Mouse (Mus musculus) E14TG2a.4 (cell line): ENCODE data around the gene Gdf3.

Experiments used
- H3K27me3 ChIP-seq: 2 replicates; pipeline ENCODE4 v1.6.1; 2014; ENCODE audit warnings: low read length, control low read depth; ENCODE audit not compliant: insufficient read depth
- H3K36me3 ChIP-seq: 2 replicates; pipeline ENCODE4 v1.6.1; 2014; ENCODE audit warnings: low read length, control low read depth; ENCODE audit not compliant: insufficient read depth
- H3K4me1 ChIP-seq: replicated peaks from 2 replicates; pipeline ENCODE4 v1.6.1; 2014; ENCODE audit warnings: low read depth, low read length, control low read depth
- H3K4me3 ChIP-seq: replicated peaks from 2 replicates; pipeline ENCODE4 v1.5.1; 2014; ENCODE audit warnings: mild to moderate bottlenecking, low read length
- H3K9me3 ChIP-seq: 2 replicates; pipeline ENCODE4 v1.6.1; 2014; ENCODE audit warnings: low read length, control low read depth
- CTCF ChIP-seq: conservative IDR thresholded peaks from 2 replicates; pipeline ENCODE4 v1.5.1; 2014; ENCODE audit warnings: low read length
- NANOG ChIP-seq: IDR thresholded peaks from 2 replicates; pipeline ENCODE4 v1.6.1; 2014; ENCODE audit warnings: borderline replicate concordance, low read length, mixed read lengths
- POU5F1 ChIP-seq: IDR thresholded peaks from 2 replicates; pipeline ENCODE4 v1.6.1; 2014; ENCODE audit warnings: low read length, borderline replicate concordance

Gene Gdf3

DNA sequence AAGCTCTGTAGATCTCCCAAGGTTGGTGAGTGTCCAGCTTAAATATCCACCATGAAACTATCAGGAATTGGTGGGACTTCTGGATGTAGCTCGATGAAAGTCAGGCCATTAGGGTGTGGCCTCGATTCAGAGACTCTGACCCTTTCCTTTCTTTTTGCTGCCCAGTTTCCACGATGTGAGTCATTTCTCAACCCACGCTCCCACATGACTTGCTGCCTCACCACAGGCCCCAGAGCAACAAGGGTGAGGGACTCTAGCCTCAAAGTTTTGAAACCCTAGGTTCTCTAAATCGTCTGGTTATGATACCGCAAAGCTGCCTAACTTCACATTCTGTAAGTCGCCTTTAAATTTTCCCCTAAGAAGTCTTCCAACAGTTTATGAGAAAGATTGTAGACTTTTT is 25.4 kb upstream of the Gdf3 start:
- TF ChIP-seq CTCF (no peak), NANOG (no peak), POU5F1 (no peak)
- Histone ChIP-seq H3K4me3 (no peak overlapping the region), H3K27me3 (no peaks in the 10 kb centered on the region), H3K4me1 (peaks cover 27% of the 10 kb centered on the region), H3K9me3 (peaks cover 2% of the 10 kb centered on the region; the same call in 1 of the 2 replicates), H3K36me3 (no peaks in the 10 kb centered on the region)

DNA sequence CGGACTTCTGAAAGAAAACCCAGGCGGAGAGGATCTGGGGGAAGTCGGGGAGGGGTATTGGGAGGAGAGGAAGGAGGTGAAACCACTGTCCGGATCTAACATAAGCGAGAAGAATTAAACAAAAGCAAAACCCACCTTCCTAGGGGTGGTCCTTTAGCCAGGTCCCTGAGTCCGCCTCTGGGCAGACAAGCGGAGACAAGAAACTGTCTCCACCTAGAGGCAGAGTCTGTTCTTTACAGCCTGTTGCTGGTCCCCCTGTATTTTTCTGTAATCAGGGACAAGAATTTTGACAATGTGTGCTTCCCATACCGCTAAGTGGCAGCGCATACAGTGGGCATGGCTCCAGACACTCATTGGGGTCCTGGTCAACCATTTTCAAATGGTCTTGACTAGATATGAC is 23.5 kb upstream of the Gdf3 start:
- Histone ChIP-seq H3K4me1 (peaks cover 32% of the 10 kb centered on the region), H3K9me3 (no peaks in the 10 kb centered on the region), H3K27me3 (peaks cover 5% of the 10 kb centered on the region; the same call in 1 of the 2 replicates), H3K4me3 (peak overlapping the region; percentile 61), H3K36me3 (no peaks in the 10 kb centered on the region)
- TF ChIP-seq NANOG: no peak
- no peak for TF ChIP-seq POU5F1
- TF ChIP-seq CTCF: peak; percentile 62

DNA sequence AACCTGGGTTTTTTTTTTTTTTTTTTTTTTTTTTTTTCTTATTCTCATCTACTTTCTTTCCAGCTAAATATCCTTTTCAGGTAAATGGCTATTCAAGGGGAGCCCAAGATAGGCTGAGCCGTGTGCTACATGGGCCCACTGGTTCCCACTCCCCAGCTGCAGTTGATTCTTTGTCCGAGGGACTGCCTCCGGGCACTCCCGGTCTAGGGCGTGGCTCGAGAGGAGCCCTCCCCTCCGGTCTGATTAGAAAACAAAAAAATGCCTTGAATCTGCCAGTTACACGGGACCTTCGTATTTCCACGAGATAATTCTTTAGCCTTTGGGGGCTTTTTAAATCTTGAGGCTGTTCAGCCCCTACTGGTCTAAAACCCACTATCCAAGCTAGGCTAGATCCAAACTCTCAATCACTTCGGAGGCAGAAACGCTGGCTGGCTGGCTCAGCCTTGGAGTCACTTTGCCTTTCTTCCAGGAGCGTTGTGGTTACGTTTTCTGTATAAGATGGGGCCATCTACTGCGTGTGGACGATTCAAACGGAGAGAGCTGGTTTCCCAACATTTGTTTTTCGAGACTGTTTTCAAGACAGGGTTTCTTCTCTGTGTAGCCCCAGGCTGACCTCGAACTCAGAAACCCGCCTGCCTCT is 17.7 kb upstream of the Gdf3 start:
- peaks cover 31% of the 10 kb centered on the region for H3K9me3 ChIP-seq
- H3K36me3 ChIP-seq: no peaks in the 10 kb centered on the region
- H3K4me1 ChIP-seq: peaks cover 45% of the 10 kb centered on the region
- no peak for TF ChIP-seq NANOG
- no peak for TF ChIP-seq POU5F1
- TF ChIP-seq CTCF: no peak
- peak overlapping the region; percentile 60 for H3K4me3 ChIP-seq
- H3K27me3 ChIP-seq: peaks cover 6% of the 10 kb centered on the region

DNA sequence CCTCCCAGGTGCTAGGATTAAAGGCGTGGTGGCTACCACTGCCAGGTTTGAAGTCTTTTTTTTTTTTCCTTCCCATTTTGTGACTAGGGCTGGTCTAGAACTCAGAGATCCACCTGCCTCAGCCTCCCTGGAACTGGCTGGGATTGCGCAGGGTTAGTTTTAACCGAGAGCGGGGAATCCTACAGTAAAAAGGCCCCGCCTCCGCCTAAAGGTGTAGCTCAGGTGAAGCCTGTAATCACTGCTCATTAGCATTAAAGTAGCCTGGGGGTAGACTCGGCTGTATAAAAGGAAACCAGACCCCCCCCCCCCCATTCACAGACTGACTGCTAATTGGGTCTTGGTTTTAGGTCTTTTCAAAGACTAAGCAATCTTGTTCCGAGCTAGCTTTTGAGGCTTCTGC is 16.2 kb upstream of the Gdf3 start, which contains the start of gene Dppa3:
TSS of gene Dppa3 (plus strand) at position 301 of the 400 bp plus-strand sequence.
- Histone ChIP-seq H3K27me3 (peaks cover 14% of the 10 kb centered on the region), H3K4me3 (peak within 1 kb of the TSS; percentile 60), H3K36me3 (no peaks in the 10 kb centered on the region), H3K4me1 (peaks cover 56% of the 10 kb centered on the region), H3K9me3 (peaks cover 31% of the 10 kb centered on the region)
- no peak for TF ChIP-seq NANOG
- TF ChIP-seq POU5F1: no peak
- no peak for TF ChIP-seq CTCF

DNA sequence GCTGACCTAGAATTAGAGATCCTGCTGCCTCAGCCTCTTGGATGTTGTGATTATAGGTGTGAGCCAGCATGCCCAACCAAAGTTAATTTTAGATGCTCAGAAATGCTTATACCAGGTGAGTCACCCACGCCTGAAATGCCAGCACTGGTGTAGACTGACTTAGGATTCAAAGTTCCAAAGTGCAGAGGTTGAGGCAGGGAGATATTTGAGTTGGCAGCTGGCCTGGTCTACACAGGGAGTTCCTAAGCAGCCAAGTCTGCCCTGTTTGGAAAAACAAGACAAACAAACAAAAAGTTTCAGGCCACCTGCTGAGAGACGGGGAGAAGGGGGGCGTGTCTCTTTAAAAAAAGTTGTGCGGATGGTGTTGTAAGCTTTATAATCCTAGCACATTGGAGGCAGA is 15.3 kb upstream of the Gdf3 start:
- Histone ChIP-seq H3K36me3 (no peaks in the 10 kb centered on the region), H3K4me1 (peaks cover 65% of the 10 kb centered on the region)
- no peak for TF ChIP-seq NANOG
- TF ChIP-seq POU5F1: no peak
- no peak for TF ChIP-seq CTCF

DNA sequence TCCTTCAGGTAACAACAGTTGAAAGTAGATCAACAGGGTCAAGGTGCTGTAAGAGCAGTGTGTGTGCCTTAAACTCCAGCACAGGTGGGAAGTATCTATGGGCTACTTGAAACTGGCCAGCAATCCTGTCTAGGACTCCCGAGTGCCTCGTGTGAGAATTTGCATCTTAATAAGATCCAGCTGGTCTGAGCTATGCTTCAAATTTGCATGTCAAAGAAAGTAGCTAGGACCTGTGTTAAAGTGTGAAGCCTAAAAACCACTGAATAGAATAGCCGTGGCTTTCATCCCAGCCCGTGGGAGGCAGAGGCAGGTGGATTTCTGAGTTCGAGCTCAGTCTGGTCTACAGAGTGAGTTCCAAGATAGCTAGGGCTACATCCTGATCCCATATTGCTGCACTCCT is 14.6 kb upstream of the Gdf3 start:
- H3K4me3 ChIP-seq: no peak overlapping the region
- peaks cover 31% of the 10 kb centered on the region for H3K9me3 ChIP-seq
- H3K36me3 ChIP-seq: no peaks in the 10 kb centered on the region
- H3K4me1 ChIP-seq: peaks cover 66% of the 10 kb centered on the region
- TF ChIP-seq CTCF (no peak), POU5F1 (peak; percentile 90), NANOG (peak; percentile 69)
- peaks cover 14% of the 10 kb centered on the region for H3K27me3 ChIP-seq

More for the DNA sequence above, 15.3 kb upstream of the Gdf3 start:
- Histone ChIP-seq H3K4me3 (no peak overlapping the region), H3K9me3 (peaks cover 31% of the 10 kb centered on the region), H3K27me3 (peaks cover 14% of the 10 kb centered on the region)

DNA sequence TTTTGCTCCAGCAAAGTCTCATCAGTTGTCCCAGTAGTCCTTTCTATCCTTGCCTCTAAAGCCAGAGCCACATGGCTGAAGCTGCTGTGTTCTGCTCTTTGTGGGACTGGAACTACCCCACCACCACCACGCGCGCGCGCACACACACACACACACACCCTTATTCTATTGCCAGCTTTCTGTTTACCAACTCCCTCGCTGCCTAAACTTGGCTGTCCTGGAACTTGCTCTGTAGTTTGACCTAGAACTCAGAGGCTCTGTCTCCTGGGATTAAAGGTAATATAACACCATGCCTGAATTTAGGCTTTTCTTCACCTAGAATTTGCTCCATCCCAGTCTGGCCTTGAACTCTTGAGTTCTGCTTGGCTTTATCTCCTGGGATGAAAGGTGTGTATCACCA is 11.2 kb upstream of the Gdf3 start:
- H3K36me3 ChIP-seq: no peaks in the 10 kb centered on the region
- peaks cover 58% of the 10 kb centered on the region for H3K4me1 ChIP-seq
- H3K4me3 ChIP-seq: no peak overlapping the region
- H3K9me3 ChIP-seq: peaks cover 17% of the 10 kb centered on the region
- peaks cover 9% of the 10 kb centered on the region; the same call in 1 of the 2 replicates for H3K27me3 ChIP-seq
- TF ChIP-seq POU5F1 (no peak), CTCF (no peak), NANOG (no peak)

DNA sequence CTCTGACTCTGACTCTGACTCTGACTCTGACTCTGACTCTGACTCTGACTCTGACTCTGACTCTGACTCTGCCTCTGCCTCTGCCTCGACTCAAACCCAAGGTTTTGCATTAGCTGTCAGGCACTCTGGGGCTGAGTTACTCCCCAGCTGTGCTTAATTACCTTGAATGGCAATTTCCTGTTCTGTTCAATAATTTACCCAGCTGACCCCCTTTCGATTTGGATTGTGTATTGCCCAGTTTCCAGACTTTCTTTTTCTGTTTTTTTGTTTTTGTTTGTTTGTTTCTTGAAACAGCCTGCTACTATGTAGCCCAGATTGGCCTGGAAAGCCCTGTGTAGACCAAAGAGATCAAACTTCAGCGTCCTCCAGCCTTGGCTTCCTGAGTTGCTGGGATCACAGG is 6.1 kb upstream of the Gdf3 start:
- H3K9me3 ChIP-seq: peaks cover 4% of the 10 kb centered on the region; the same call in 1 of the 2 replicates
- H3K36me3 ChIP-seq: no peaks in the 10 kb centered on the region
- no peak overlapping the region for H3K4me3 ChIP-seq
- H3K4me1 ChIP-seq: peaks cover 33% of the 10 kb centered on the region
- H3K27me3 ChIP-seq: no peaks in the 10 kb centered on the region; the same call in 1 of the 2 replicates
- no peak for TF ChIP-seq POU5F1
- no peak for TF ChIP-seq CTCF
- TF ChIP-seq NANOG: no peak

DNA sequence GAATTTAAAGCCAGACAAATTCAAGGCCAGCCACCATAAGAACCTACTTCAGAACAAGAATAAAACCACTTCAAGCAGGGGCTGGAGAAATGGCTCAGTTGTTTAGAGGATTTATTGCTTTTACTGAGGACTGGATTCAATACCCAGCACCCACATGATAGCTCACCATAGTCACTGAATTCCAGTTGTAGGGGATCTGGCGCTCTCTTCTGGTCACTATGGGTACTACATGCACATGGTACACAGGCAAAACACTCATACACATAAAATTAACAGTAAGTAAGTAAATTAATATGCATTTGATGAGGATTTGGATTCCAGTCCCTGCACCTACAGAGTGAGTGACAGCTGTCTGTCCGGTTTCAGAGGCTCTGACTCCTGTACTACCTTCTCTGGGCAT is 4.2 kb upstream of the Gdf3 start:
- H3K4me1 ChIP-seq: peaks cover 35% of the 10 kb centered on the region
- H3K9me3 ChIP-seq: peaks cover 4% of the 10 kb centered on the region; the same call in 1 of the 2 replicates
- H3K4me3 ChIP-seq: no peak overlapping the region
- H3K27me3 ChIP-seq: no peaks in the 10 kb centered on the region; the same call in 1 of the 2 replicates
- peak; percentile 98 for TF ChIP-seq CTCF
- TF ChIP-seq POU5F1: no peak
- TF ChIP-seq NANOG: no peak
- H3K36me3 ChIP-seq: no peaks in the 10 kb centered on the region
